Mouse (Mus musculus) forebrain, embryonic 13.5 days (tissue): ENCODE results near the gene Flt3l. TPM values are rescaled to one million over a fixed set of nuclear protein-coding genes. Genes with fewer than 3 reads are reported as not detected.
A peak's percentile ranks its signal among the peaks of the same experiment; 100 is the strongest.
"Not testable (repeated sequence)": the region's sequence is repeated elsewhere in the genome, so short reads cannot be mapped to it uniquely, and the experiment has no call there.

Experiments
- ATAC-seq: fragments of 200-750 bp; cut with Nextera tagmentation; 2 replicates; pipeline ENCODE4 v1.8.0; 2017
- H3K27ac ChIP-seq: fragments of 300-500 bp; sonication (generic); 2 replicates; pipeline ENCODE4 v1.5.1; 2015; ENCODE audit warnings: inconsistent platforms, mild to moderate bottlenecking, moderate library complexity
- H3K27me3 ChIP-seq: fragments of 300-500 bp; sonication (generic); 2 replicates; pipeline ENCODE4 v1.6.1; 2015; ENCODE audit warnings: mild to moderate bottlenecking, inconsistent platforms
- H3K36me3 ChIP-seq: fragments of 300-500 bp; sonication (generic); 2 replicates; pipeline ENCODE4 v1.6.1; 2015; ENCODE audit warnings: mild to moderate bottlenecking, inconsistent platforms; ENCODE audit not compliant: poor library complexity, severe bottlenecking
- H3K4me1 ChIP-seq: fragments of 300-500 bp; sonication (generic); 2 replicates; pipeline ENCODE4 v1.6.1; 2015; ENCODE audit warnings: inconsistent platforms
- H3K4me2 ChIP-seq: fragments of 300-500 bp; sonication (generic); 2 replicates; pipeline ENCODE4 v1.6.1; 2015; ENCODE audit warnings: inconsistent platforms, mild to moderate bottlenecking, moderate library complexity
- H3K4me3 ChIP-seq: fragments of 300-500 bp; sonication (generic); 2 replicates; pipeline ENCODE4 v1.5.1; 2015; ENCODE audit warnings: mild to moderate bottlenecking, inconsistent platforms
- H3K9ac ChIP-seq: fragments of 300-500 bp; sonication (generic); 2 replicates; pipeline ENCODE4 v1.6.1; 2015; ENCODE audit warnings: mild to moderate bottlenecking, inconsistent platforms
- H3K9me3 ChIP-seq: fragments of 300-500 bp; sonication (generic); replicated peaks from 2 replicates; pipeline ENCODE4 v1.6.1; 2016; ENCODE audit warnings: inconsistent platforms
- WGBS: fragments of 180-500 bp; shearing (Covaris S2); methylation state at CpG from one replicate; pipeline ENCODE4 v1.1.7; 2015; 5-methylcytosine and 5-hydroxymethylcytosine counted together
- polyA plus RNA-seq: library from polyadenylated mRNA; unstranded; fragments of >200 nt; fragmentation: Nextera tagmentation; extraction: Ambion mirVana; gene quantifications from 2 replicates; pipeline ENCODE4 v1.2.1, GENCODE M21; 2015

Flt3l gene
- polyA plus RNA-seq, 1 experiment from 2014 or later = 0.79 TPM

GRCm38 (mm10) chr7:45174567-45175280, 38.5 kb upstream of the Flt3l start:
- no peak for ATAC-seq
- Histone ChIP-seq H3K9me3 (no peaks in the 10 kb centered on the region), H3K27me3 (peaks cover 92% of the 10 kb centered on the region), H3K4me1 (peaks cover 13% of the 10 kb centered on the region), H3K27ac (no peak overlapping the region), H3K4me2 (peak overlapping the region; percentile 34), H3K4me3 (peak overlapping the region; percentile 6; the same call in 1 of the 2 replicates), H3K9ac (0 out of 2 replicates have a peak overlapping the region, but pooled peaks have one; percentile 23), H3K36me3 (no peaks in the 10 kb centered on the region)
- WGBS = 2% methylated on average over 29 of the region's 29 CpGs

GRCm38 (mm10) chr7:45173772-45174171, 37.5 kb upstream of the Flt3l start:
- ATAC-seq, H3K4me2 ChIP-seq, H3K27ac ChIP-seq, H3K9ac ChIP-seq, H3K36me3 ChIP-seq, H3K9me3 ChIP-seq, H3K4me3 ChIP-seq: not testable (repeated sequence)
- 69% methylated on average over 1 of the region's 1 CpGs for WGBS
- peaks cover 15% of the 10 kb centered on the region for H3K4me1 ChIP-seq
- peaks cover 92% of the 10 kb centered on the region for H3K27me3 ChIP-seq

- Histone ChIP-seq H3K27ac (no peak overlapping the region), H3K4me2 (no peak overlapping the region), H3K27me3 (peaks cover 92% of the 10 kb centered on the region), H3K9ac (no peak overlapping the region), H3K9me3 (no peaks in the 10 kb centered on the region; the same call in 1 of the 2 replicates), H3K4me3 (no peak overlapping the region), H3K4me1 (peaks cover 23% of the 10 kb centered on the region), H3K36me3 (no peaks in the 10 kb centered on the region)
- 55% methylated on average over 7 of the region's 7 CpGs for WGBS
- no peak for ATAC-seq
Observed at GRCm38 (mm10) chr7:45172974-45173373, 36.7 kb upstream of the Flt3l start.

GRCm38 (mm10) chr7:45169495-45169894, 33.3 kb upstream of the Flt3l start:
- 95% methylated on average over 3 of the region's 3 CpGs for WGBS
- no peak for ATAC-seq
- H3K4me1 ChIP-seq = peaks cover 22% of the 10 kb centered on the region
- no peaks in the 10 kb centered on the region; the same call in 1 of the 2 replicates for H3K9me3 ChIP-seq
- H3K27me3 ChIP-seq = peaks cover 92% of the 10 kb centered on the region
- no peak overlapping the region for H3K4me3 ChIP-seq
- no peak overlapping the region for H3K4me2 ChIP-seq
- H3K27ac ChIP-seq = no peak overlapping the region
- H3K9ac ChIP-seq = no peak overlapping the region
- no peaks in the 10 kb centered on the region for H3K36me3 ChIP-seq

DNA sequence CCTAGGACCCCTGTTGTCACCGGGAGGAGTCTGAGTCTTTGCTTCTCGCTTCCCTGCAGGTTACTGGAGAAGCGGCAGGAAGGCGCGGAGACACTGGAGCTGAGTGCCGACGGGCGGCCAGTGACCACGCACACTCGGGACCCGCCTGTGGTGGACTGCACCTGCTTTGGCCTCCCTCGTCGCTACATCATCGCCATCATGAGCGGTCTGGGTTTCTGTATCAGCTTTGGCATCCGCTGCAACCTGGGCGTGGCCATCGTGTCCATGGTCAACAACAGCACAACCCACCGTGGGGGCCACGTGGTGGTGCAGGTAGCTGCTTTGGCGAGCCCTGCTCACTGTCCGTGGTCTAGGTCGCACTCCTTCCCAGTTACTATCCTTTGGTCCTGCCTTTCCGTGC, 32.4 kb upstream of the Flt3l start:
- peak overlapping the region; percentile 16; the same call in 1 of the 2 replicates for H3K4me3 ChIP-seq
- H3K27me3 ChIP-seq = peaks cover 93% of the 10 kb centered on the region
- peak overlapping the region; percentile 38 for H3K4me2 ChIP-seq
- 3% methylated on average over 23 of the region's 24 CpGs for WGBS
- H3K9ac ChIP-seq = peak overlapping the region; percentile 26; the same call in 1 of the 2 replicates
- H3K27ac ChIP-seq = no peak overlapping the region
- H3K4me1 ChIP-seq = peaks cover 26% of the 10 kb centered on the region
- ATAC-seq = no peak
- no peaks in the 10 kb centered on the region for H3K36me3 ChIP-seq
- H3K9me3 ChIP-seq = no peaks in the 10 kb centered on the region; the same call in 1 of the 2 replicates

DNA sequence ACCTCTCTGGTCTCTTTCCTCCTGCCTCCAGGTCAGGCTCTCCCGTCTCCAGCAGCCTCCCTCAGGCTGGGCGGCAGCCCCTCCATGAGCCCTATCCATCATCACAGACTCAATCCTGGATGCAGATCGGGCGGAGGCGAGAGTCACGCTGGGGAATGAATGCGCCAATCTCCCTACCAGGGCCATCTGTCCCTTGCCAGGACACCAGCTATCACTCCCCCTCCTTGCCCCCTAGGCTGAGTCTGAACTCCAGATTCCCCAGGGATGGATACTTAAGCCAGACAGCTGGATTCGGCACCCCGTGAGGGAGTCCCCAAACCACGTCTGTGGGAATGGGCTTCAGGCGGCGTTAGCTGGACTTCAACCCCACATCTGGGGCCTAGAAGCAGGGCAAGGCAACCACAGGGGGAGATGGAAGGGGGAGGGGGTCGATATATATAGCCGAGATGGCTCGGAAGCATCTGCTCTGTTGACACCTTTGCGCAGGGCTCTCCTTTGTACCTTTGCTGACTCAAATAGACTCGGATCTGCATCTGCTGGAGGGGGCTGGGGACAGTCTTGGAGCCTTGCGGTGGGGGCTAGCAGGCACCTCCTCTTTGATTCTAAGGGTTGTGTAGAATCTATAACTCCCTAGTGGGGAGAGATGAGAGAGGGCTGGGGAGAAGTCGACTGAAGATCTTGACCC, 31.7 kb upstream of the Flt3l start:
- Histone ChIP-seq H3K36me3 (no peaks in the 10 kb centered on the region), H3K4me2 (peak overlapping the region; percentile 38), H3K9me3 (no peaks in the 10 kb centered on the region; the same call in 1 of the 2 replicates), H3K4me3 (peak overlapping the region; percentile 16), H3K27me3 (peaks cover 96% of the 10 kb centered on the region), H3K4me1 (peaks cover 29% of the 10 kb centered on the region), H3K9ac (peak overlapping the region; percentile 51), H3K27ac (peak overlapping the region; percentile 37)
- WGBS = 2% methylated on average over 19 of the region's 19 CpGs
- no peak for ATAC-seq

GRCm38 (mm10) chr7:45166950-45167401, 30.7 kb upstream of the Flt3l start:
- no peak overlapping the region for H3K9ac ChIP-seq
- peak overlapping the region; percentile 16 for H3K4me3 ChIP-seq
- WGBS = 15% methylated on average over 10 of the region's 10 CpGs
- peak overlapping the region; percentile 38 for H3K4me2 ChIP-seq
- no peaks in the 10 kb centered on the region; the same call in 1 of the 2 replicates for H3K9me3 ChIP-seq
- peak overlapping the region; percentile 37 for H3K27ac ChIP-seq
- no peaks in the 10 kb centered on the region for H3K36me3 ChIP-seq
- ATAC-seq = no peak
- H3K4me1 ChIP-seq = peaks cover 36% of the 10 kb centered on the region
- H3K27me3 ChIP-seq = peaks cover 94% of the 10 kb centered on the region

- no peak for ATAC-seq
- peak overlapping the region; percentile 65 for H3K4me2 ChIP-seq
- H3K9ac ChIP-seq = no peak overlapping the region
- no peaks in the 10 kb centered on the region for H3K36me3 ChIP-seq
- H3K4me3 ChIP-seq = peak overlapping the region; percentile 50
- peaks cover 84% of the 10 kb centered on the region for H3K27me3 ChIP-seq
- no peaks in the 10 kb centered on the region; the same call in 1 of the 2 replicates for H3K9me3 ChIP-seq
- peaks cover 36% of the 10 kb centered on the region for H3K4me1 ChIP-seq
- WGBS = 42% methylated on average over 11 of the region's 11 CpGs
- no peak overlapping the region for H3K27ac ChIP-seq
Observed at GRCm38 (mm10) chr7:45165701-45166100, 29.5 kb upstream of the Flt3l start.

DNA sequence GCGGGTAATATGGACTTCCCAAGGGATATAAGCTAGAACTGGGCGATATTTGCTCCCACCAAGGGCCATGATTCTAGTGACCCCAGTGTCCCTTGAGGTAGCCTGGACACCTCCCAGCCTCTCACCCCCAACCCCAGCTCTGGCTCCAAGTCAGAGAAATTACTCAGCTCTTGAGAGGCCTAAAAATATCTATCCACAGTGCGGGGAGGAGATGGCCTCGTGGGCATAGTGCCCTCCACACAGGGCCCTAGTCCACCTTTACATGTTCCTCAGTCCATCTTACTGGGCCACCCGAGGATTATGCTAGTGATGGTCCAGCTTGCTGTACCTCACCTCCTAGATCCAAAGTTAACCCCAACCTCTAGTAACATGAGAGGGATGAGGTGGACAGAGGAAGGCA, 28.6 kb upstream of the Flt3l start:
- ATAC-seq = no peak
- WGBS = 63% methylated on average over 5 of the region's 5 CpGs

DNA sequence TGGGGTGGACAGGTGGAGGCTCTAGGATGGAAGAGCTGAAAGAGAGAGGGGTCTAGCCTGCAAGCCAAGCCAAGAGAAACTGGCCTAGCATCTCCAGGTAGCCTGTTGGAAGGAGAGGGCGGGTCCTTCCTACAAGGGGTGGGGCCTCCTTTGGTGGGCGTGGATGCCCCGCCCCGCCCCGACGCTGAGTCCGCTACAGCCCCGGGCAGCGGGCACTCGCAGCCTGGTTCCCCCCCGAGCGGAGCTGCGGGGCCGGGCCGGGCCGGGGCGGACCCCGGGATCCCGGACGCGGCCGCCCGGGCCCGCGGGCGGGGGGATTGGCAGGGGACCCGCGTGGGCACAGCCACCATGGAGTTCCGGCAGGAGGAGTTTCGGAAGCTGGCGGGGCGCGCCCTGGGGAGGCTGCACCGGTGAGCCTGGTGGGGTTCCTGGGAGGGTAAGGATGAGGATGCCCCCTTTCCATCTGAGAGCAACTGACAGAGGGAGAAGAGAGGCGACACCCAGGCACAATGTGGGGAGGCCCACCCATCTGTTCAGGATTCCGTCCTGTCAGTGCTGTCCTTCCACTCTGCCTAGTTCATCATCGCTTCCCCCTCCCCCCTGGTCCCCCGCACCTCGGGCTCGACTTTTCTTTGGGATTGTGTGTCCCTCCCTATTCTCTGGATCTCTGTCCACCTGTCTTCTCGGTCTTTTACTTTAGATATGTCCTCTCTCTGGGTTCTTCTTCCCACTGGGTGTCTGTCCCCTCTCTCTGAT, 27.7 kb upstream of the Flt3l start, which contains the start of gene Slc17a7:
Gene Slc17a7 (plus strand): TSS at position 215 of the 756 bp plus-strand sequence.
- H3K27me3 ChIP-seq = peaks cover 67% of the 10 kb centered on the region
- peaks cover 35% of the 10 kb centered on the region for H3K4me1 ChIP-seq
- no peaks in the 10 kb centered on the region for H3K9me3 ChIP-seq
- WGBS = 1% methylated on average over 39 of the region's 41 CpGs
- no peak for ATAC-seq
- peak within 1 kb of the TSS; percentile 65 for H3K4me2 ChIP-seq
- H3K27ac ChIP-seq = peak within 1 kb of the TSS; percentile 25; the same call in 1 of the 2 replicates
- H3K4me3 ChIP-seq = peak within 1 kb of the TSS; percentile 50
- H3K9ac ChIP-seq = peak within 1 kb of the TSS; percentile 68
- peaks cover 13% of the 10 kb centered on the region for H3K36me3 ChIP-seq

More for the DNA sequence above, 28.6 kb upstream of the Flt3l start:
- peak overlapping the region; percentile 50 for H3K4me3 ChIP-seq
- peak overlapping the region; percentile 68; the same call in 1 of the 2 replicates for H3K9ac ChIP-seq
- H3K27me3 ChIP-seq = peaks cover 76% of the 10 kb centered on the region
- no peaks in the 10 kb centered on the region; the same call in 1 of the 2 replicates for H3K9me3 ChIP-seq
- H3K4me1 ChIP-seq = peaks cover 36% of the 10 kb centered on the region
- peaks cover 5% of the 10 kb centered on the region; the same call in 1 of the 2 replicates for H3K36me3 ChIP-seq
- peak overlapping the region; percentile 65 for H3K4me2 ChIP-seq
- H3K27ac ChIP-seq = no peak overlapping the region

DNA sequence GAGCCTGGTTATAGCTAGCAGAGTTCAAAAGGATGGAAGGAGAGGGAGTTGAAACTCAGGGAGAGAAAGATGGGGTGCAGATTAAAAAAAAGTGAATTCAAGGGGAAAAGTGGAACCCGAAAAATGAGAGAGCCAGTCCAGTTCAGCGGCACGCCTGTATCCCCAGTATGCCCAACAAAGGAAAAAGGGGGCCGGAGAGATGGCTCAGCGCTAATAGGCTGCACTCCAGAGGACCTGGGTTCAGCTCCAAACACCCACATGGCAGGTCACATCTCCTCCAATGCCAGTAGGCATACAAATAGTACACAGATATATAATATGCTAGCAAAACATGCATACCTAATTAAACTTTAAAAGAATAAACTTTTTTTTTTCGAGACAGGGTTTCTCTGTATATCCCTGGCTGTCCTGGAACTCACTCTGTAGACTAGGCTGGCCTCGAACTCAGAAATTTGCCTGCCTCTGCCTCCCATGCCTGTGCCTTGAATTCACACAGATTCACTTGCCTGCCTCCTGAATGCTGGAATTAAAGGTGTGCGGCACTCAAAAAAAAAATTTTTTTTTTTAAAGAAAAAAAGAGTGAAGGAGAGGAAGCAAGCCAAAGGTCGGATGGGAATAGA, 26.9 kb upstream of the Flt3l start:
- Histone ChIP-seq H3K36me3 (peaks cover 21% of the 10 kb centered on the region), H3K4me3 (peak overlapping the region; percentile 50; the same call in 1 of the 2 replicates), H3K9ac (no peak overlapping the region), H3K4me2 (peak overlapping the region; percentile 65; the same call in 1 of the 2 replicates), H3K9me3 (no peaks in the 10 kb centered on the region), H3K27ac (no peak overlapping the region), H3K4me1 (peaks cover 27% of the 10 kb centered on the region), H3K27me3 (peaks cover 59% of the 10 kb centered on the region)
- WGBS = 75% methylated on average over 9 of the region's 9 CpGs
- no peak for ATAC-seq
